Mouse (Mus musculus) ovary, postnatal 14 days (tissue): ENCODE data around the gene Cuedc1.

Experiments used
- DNase-seq: peaks from one replicate; pipeline ENCODE4 v3.0.0; 2022; ENCODE audit warnings: low spot score

Cuedc1 gene

DNA sequence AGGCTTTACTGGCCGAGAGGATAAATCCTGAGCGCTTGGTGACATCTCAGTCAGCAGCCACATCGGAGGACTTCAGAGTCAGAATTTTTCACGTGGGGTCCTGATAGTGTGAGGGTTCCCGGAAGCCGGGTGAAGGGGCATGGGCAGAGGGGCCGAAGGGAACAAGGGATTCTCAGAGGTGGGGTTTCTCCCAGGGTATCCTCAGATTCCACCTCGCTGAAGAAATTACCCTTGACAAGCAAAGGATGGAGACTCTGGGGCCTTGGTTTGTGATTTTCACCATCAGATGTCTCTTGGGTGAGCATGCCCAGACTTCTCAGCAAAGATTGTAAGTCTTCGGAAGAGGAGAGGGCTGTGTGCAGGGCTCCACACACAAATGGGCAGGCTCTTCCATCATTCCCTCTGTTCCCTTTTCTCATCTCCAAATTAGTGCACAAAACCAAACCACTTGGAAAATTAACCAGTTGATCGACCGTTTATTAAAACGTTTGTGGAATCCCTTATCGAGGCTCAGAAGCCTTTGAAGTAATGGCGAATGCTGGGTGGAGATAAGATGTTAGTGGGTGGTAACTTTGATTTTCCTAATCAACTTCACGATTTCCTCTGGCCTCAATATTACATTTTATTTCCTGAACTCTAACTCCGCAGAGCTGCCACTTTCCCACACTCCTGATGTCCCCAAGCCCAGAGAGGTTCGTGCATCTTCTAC is at the start of gene Cuedc1:
TSS of gene Cuedc1 (plus strand) at position 38 of the 709 bp plus-strand sequence.
- no peak for DNase-seq

DNA sequence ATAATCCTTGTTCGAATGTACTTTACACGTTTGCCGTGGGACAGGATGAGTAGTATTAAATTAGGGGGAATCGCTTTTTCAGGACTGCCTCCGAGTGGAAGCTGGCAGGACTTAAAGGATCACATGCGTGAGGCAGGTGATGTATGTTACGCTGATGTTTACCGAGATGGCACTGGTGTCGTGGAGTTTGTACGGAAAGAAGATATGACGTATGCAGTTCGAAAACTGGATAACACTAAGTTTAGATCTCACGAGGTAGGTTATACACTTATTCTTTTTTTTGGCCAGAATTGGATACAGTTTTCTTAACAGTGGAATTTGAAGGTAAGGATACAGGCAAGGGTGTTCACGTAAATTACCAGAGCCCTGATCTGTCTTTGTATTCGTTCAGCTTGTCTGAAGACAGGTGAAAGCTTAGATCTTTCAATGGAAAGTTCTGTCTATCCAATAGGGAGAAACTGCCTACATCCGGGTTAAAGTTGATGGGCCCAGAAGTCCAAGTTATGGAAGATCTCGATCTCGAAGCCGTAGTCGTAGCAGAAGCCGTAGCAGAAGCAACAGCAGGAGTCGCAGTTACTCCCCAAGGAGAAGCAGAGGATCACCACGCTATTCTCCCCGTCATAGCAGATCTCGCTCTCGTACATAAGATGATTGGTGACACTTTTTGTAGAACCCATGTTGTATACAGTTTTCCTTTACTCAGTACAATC is 48.7 kb upstream of the Cuedc1 start:
- DNase-seq = no peak

DNA sequence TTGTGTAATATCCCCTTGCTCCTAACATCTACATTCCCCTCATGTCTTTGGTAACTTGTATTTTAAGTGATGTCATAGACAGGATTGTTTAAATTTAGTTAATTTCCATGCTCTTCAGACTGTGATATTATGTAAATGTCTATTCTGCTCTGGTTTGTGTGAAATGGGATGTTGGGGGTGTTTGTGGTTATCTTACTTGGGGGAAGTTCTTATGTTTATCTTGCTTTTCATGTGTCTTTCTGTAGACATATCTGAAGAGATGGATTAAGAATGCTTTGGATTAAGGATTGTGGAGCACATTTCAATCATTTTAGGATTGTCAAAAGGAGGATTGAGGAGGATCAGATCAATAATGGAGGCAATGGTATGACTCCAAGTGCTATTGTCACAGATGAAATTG is 48.1 kb upstream of the Cuedc1 start:
- DNase-seq = no peak

DNA sequence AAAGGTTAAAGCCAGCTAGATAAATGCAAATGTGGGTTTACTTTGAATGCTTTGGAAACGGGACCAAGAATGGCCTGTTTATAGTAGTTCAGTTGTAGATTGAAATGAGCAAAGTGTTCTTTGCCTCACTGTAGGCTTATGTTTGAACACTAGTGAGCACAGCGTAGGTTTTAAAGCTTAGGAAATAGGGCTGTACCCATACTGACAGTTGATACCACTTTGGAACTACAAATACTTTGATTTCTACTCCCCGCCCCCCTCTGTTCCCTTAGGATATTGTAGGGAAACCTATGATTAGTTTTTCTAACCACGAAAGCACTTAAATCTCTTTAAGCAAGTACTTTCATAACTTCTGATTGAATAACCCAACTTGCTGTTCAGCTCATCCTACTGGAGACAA is 45.2 kb upstream of the Cuedc1 start:
- no peak for DNase-seq

DNA sequence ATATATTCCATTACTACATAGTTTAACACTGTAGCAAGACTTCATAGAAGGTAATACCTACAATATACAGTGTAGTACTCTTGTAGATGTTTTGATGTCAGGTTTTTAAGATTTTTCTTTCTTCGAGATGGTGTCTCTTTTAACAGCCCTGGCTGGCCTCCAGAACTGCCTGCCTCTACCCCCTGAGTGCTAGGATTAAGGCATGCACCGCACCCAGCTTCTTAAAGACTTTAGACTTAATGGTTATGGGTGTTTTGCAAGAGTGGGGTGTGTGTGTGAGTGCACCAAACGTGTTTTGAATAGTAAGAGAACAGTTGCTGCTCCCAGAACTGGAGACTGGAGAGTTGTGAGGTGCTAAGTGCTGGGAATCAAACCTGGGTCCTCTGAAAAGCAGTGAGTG is 44.0 kb upstream of the Cuedc1 start:
- no peak for DNase-seq

DNA sequence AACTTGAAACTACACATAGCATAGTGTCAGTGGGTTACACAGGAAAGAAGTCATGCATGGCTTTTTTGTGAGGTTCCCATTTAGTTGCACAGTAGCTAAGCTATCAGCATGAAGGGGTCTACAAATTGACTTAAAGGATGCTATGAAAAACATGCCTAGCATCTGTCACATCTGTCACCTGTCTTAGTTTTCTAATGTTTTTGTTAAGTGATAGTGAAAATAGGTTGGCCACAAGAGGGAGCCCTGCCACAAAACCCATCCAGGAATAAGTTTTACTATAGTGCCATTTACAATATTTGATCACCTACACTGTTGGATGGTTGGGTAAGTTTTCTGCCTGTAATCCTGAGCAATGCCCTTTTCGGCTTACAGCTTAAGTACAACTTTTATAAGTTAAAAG is 43.3 kb upstream of the Cuedc1 start:
- DNase-seq = peak; percentile 28

DNA sequence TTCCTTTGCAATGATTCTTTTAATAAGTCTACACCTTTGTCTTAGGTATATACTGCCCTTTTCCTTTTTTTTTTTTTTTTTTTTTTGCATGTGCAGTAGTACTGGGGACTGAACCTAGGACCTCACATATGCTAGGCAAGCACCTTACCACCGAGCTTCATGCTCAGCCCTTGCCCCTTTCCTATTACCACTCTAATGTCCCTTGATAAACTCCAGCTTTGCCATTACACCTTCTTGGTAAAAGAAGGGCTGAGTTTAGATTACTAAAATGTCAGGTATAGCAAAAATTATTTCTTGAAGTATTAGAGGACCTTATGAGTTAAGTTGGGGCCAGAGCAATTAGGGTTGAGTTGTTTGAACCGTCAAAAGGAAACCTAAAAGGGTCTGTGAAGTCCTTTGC is 42.1 kb upstream of the Cuedc1 start:
- DNase-seq = no peak

DNA sequence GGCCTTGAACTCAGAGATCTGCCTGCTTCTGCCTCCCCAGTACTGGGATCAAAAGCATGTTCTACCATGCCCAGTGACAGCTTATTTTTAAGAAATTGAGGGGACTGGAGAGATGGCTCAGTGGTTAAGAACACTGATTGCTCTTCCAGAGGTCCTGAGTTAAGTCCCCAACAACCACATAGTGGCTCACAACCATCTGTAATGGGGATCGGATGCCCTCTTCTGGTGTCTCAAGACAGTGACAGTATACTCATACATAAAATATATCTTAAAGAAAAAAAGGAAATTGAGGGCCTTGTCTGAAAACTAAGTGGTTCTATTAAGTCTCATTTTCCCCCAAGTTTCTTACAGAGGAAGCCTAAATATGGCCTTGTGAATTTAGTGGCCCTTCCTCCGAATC is 40.1 kb upstream of the Cuedc1 start:
- no peak for DNase-seq

DNA sequence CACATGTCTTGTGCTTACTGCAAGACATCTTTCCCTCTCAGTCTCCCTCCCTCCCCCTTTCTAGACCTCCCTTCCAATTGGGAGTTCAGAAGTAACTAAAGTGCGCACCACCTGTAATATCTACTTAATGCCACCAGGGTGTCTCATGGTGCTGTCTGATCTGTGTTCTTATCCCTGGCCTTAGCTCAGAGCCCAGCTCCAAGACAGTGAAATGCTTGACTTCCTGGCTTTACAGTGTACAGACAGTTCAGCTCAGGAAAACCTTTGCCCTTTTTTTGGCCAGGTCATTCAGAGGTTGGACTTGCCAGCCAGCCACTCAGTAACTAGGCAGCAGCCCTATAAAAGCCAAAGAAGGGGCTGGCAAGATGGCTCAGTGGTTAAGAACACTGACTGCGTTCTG is 38.7 kb upstream of the Cuedc1 start:
- DNase-seq = peak; percentile 33

DNA sequence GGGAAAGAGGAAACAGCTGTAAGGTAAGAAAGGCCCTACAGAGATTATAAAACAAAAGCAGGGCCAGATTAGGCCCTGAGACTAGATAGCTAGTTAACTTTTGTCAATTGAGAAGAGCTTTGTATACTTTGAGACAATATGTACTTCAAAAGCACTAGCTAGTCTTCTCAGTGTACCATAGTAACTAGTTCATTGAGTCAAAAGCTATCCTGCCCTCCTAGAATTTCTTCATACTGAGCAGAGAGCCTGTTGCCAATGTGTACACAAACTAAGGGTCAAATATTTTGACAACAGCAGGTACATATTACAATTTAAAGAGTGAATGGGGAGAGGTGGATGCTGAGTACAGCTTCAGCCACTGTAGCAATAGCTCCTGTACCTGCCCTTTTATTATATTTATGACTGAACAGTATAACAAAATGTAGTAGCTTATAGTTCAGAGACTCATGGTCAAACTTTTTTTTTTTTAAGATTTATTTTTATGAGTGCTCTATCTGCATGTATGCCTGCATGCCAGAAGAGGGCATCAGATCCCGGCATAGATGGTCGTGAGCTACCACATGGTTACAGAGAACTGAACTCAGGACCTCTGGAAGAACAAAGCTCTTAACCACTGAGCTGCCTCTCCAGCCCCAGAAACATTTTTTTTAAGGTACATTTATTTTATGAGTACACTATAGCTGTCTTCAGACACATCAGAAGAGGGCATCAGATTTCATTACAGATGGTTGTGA is 35.8 kb upstream of the Cuedc1 start:
- DNase-seq = no peak

DNA sequence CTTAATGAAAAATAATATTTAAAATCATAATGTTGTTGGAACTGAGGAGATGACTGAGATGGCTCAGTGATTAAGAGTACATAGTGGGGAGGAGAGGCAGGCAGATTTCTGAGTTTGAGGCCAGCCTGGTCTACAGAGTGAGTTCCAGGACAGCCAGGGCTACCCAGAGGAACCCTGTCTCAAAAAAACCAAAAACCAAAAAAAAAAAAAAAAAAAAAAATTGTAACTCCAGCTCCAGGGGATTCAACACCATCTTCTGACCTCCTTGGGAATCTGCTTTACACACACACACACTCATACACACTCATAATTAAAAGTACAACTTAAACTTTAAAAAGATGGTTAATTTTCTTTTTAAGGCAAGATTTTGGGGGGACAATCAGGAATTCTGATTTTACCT is 32.1 kb upstream of the Cuedc1 start:
- no peak for DNase-seq

DNA sequence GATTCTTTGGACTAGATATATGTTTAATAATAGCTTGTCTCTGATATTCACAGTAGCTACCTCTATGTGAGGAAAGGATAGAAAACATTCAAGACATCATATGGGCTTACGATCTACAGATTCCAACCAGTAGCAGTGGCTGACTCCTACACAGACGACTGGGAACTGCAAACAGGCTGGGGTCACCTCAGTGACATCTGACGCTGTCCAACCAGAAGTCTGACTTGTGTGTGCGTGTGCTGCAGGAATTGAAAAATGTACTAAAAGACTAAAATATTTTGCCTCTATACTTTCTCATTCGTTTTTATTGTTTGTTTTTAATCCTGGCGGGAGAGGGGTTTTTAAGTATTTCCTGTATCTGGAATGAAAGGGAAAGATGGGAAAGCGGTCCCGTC is 30.7 kb upstream of the Cuedc1 start:
- DNase-seq = no peak

DNA sequence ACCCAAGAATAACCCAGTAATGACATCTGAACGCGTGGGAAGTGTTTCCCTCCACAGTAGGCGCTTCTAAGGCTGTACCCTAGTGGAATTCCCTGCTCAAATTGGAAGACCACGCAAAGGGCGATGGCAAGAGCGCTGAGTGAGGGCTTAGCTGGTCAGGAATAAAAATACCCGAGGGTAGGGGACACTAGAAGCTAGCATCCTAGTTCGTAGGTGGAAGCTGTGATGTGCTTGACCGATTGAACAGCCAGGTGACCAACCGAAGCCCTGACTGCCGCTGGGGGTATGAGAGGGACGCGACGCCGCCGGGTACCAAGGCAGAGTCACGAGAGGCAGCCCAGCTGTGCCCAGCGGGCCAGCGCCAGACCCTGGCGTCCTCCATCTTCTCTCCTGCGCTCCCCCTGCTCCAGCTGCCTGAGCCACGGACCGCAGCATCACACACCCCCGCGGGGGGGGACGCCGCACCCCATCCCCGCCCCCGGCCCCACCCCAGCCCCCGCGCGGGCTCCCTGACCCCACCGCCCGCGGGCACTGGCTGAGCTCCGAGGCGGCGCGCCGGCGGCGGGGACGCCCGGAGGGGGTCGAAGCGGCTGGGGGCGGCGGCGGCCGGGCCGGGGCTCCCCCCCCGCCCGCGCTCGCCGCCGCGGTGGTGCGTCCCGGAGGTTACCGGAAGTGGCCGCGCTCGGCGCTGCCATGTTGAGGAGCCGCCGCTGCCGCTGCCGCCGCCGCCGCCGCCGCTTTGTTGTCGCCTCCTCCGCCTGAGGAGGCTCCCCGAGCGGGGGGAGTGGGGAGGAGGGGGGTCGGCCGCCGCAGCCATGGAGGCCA is 30.1 kb upstream of the Cuedc1 start, which contains the start of gene Vezf1:
TSS of gene Vezf1 (plus strand) at position 694 of the 825 bp plus-strand sequence.
- DNase-seq = peak; percentile 50

DNA sequence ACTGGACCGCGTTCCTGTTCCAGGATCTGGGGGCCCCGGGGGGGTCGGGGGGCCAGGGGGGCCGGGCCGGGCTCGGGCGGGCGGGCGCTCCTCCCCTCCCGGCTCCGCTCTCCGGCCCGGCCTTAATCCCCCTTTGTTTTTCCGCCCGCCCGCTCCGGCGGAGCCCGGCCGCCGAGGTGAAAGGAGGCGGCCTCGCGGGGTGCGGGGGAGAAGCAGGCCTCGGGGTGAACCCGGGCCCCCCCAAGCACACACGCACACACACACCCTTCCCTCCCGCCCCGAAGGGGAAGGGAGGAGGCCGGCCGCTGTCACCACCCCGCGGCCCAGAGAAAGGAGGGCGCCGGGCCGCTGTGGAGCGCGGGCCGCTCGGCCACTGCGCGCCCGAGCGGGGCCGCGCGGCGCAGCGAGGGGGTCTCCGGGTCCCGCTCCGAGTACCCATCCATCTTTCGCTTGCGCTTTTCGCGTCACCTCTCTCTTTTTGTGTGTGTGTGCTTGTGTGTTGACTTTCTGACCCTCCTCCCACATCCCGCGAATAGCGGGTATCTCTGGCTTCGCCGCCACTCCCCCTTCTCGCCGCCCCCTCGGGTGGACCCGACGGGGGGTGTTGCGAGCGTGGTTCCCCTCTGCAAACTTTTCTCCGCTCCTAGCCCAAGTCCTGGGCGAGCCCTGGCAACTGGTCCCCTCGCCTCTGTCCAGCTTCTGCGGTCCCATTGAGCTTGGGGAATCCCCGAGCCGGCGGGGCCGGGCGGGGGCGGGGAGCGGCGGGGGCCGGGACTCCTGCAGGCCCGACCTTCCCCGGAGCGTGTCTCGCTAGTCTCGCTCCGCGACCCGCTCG is 29.2 kb upstream of the Cuedc1 start:
- DNase-seq = peak; percentile 58

DNA sequence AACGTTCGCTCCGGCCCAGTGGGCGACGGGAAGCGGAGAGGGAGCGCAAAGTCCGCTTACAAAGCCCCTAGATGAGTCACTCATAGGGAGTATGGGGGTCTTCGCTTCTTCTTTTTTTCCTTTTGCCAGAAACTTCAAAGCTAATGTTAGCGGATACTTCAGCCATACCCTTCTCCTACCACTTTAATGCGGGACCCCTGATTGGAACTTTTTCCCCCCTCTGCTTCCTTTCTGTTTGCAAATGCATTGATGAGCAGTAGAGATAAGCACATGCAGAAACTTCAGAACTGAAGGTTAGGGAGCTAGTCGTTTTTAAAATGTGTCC is 28.6 kb upstream of the Cuedc1 start:
- DNase-seq = no peak

DNA sequence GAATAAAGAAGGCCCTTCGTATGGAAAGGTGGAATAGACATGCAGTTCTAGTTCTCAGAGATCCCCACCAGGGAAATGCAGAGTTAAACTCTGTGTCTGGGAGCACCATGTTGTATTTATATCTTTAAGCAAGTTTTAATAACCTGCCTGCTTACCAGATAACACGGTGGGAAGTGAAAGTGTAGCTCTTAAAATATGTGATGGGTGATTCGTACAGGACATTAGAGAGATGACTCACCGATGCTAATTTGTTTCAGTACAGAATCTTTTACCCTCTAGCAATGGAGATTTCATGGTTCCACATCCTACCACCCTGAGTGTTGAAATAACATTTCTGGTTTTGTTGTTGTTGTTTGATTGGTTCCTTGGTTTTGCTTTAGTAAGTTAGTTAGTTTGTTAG is 27.5 kb upstream of the Cuedc1 start:
- DNase-seq = no peak

DNA sequence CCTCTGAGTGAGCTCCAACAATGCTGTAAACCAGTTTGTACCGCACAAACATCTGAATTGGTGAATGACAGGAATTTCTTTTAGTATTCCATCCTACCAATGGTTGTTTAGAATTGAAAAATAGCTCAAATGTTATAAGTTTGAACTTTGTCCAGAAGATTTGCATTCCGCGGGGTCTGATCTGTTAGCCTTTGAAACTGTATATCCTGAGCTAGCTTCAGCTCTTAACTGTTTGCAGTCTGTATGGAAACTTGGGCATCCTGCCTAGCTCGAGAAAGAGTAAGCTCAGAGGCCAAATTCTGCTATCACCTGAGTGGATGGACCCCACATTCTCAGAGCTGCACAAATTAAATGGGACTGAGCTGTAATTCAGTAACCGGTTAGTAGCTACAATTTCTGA is 26.7 kb upstream of the Cuedc1 start:
- DNase-seq = no peak

DNA sequence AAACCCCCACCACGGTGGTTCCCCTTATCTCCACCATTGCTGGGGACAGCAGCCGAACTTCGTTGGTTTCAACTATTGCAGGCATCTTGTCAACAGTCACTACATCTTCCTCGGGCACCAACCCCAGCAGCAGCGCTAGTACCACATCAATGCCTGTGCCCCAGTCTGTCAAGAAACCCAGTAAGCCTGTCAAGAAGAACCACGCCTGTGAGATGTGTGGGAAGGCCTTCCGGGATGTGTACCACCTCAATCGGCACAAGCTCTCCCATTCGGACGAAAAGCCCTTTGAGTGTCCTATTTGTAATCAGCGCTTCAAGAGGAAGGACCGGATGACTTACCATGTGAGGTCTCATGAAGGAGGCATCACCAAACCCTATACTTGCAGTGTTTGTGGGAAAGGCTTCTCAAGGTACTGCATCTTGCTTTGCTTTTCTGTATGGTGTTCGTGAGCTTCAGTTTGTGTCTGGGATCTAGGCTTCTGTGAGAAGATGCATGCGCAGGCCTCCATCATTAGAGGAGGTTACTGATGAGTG is 24.4 kb upstream of the Cuedc1 start:
- no peak for DNase-seq

DNA sequence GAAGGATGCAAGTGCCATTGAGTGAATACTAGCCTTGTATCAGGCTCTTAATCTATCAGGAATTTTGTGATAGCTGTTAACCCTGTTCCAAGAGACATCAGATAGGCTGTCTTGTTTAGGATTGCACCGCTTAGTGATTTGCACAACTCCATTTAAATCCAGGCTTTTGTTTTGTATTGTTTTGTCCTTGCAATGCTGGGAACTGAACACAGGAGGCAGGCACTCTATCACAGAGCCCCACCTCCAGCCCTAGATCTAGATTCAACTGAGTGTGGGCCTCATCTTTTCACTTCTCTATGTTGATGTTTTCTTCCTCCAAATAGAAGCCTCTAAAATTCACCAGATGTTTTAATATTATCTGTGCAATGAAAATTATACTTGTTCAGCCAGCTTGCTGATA is 22.2 kb upstream of the Cuedc1 start:
- no peak for DNase-seq

DNA sequence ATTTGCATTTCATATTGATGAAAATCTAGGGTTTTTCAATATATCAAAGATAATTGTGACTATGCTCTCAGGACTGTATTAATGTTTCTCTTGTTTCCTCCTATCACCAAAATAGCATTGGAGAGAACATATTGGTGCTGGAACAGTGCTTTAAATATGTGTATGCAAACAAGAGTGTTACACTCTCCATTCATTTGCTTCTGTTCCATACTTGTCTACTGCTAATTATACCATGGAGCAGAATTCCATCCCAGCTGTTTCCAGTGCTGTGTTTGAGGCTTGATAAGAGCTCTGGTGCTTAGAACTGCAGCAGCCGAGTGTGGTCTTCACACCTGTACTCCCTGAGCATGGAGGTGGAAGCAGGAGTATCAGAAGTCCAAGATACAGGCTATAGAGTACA is 21.5 kb upstream of the Cuedc1 start:
- DNase-seq = no peak

DNA sequence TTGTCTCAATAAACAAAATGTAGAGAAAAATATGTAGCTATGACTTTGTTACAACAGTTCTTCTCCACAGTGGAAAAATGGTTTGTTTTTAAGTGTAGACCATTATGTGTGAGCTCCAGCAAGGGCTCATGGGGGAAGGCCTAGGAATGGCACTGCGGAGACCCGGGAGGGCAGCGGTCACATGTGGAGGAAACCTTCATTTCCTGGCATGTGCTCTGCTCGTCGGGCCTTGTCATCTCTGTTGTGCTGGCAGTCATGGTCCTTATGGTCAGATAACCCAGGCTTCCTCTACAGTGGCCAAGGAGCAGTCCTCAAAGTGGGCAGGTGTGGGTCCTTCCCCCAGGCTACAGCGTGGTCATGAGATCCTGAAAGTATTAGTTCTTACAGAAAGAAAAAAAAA is 14.2 kb upstream of the Cuedc1 start:
- no peak for DNase-seq
